In genomic region chr7:64357405-64357804, GRCm38 (mm10) we compare ENCODE assay signal across 8 mouse cellular contexts. TPM values are rescaled to one million over a fixed set of nuclear protein-coding genes. Genes with fewer than 3 reads are reported as not detected.
DNase-seq lines count a peak whose midpoint lies in the region; ATAC-seq lines count a peak whose summit lies in the region.

No protein-coding gene starts in this region.

- H3K4me1 ChIP-seq in heart, embryonic 14.5 days (ENCODE audit: control insufficient read depth in 2 of 2, insufficient read depth in 2 of 2, low read length in 2 of 2): peaks cover 4 to 5% of the 10 kb centered on the region in 2 experiments; a peak in 2 of 4 replicates

- no peak for DNase-seq in frontal cortex, postnatal 25 days (ENCODE audit: low spot score in 2 of 2)
- peak; percentile 88 for DNase-seq in adrenal gland, adult 2 months
- DNase-seq in left cerebral cortex, adult 18-20 months (ENCODE audit: low spot score in 2 of 2): peak; percentile 49 to 59
- DNase-seq in right cerebral cortex, postnatal 10 days (ENCODE audit: low spot score in 2 of 2): peak; percentile 78 to 80
- no peak for DNase-seq in yolk sac, embryonic 10.5 days (ENCODE audit: low spot score)

- no peak overlapping the region for H3K4me2 ChIP-seq in heart, embryonic 14.5 days (ENCODE audit: low read length)

- no peak overlapping the region for H3K27ac ChIP-seq in heart, embryonic 14.5 days (replicated peaks in 1 of 2; ENCODE audit: control insufficient read depth in 1 of 2, insufficient read depth in 1 of 2, low read depth in 2 of 2, low read length in 2 of 2)

- H3K27me3 ChIP-seq in heart, embryonic 14.5 days (ENCODE audit: control insufficient read depth, insufficient read depth, low read length): no peaks in the 10 kb centered on the region

- no peak overlapping the region for H3K4me3 ChIP-seq in heart, embryonic 14.5 days (ENCODE audit: control insufficient read depth in 1 of 2, insufficient read depth in 1 of 2, low read depth in 1 of 2, low read length in 2 of 2)

- no peaks in the 10 kb centered on the region for H3K9me3 ChIP-seq in heart, embryonic 14.5 days (ENCODE audit: control insufficient read depth, low read length)

- peak; percentile 68 for ATAC-seq in frontal cortex, adult (ENCODE audit: low TSS enrichment)
- ATAC-seq in heart, embryonic 14.5 days (ENCODE audit: insufficient number of reproducible peaks, insufficient read depth, low FRiP score, low read depth): 0 out of 2 replicates have a peak, but pooled peaks have one; percentile 23
- ATAC-seq in activated CD4-positive, CD25-positive, alpha-beta regulatory T cell, adult 4 months: no peak

- H3K9ac ChIP-seq in heart, embryonic 14.5 days (ENCODE audit: low read length): no peak overlapping the region

- H3K36me3 ChIP-seq in heart, embryonic 14.5 days (ENCODE audit: control insufficient read depth, insufficient read depth, low read length): peaks cover 63% of the 10 kb centered on the region

- WGBS in heart, embryonic 14.5 days: 82% methylated on average over 9 of the region's 9 CpGs

RNA-seq across cellular contexts. Expression of gene Fan1, which starts 16.5 kb away (rescaled TPM):
- total RNA-seq in adrenal gland, adult 2 months (2021): 1 to 10 TPM; 4.7 to 8.9 TPM
- polyA plus RNA-seq in adrenal gland, adult 2 months (2012; rRNA removed): 2.0 and 2.6 TPM in 2 replicates
- 4.1 and 4.2 TPM in 2 replicates for polyA plus RNA-seq in heart, embryonic 14.5 days (2014; fragmentation: Nextera tagmentation; extraction: Ambion mirVana)
- total RNA-seq in left cerebral cortex, adult 18-20 months (2021): 10 to 100 TPM; 10.6 to 10.7 TPM
- 1 to 10 TPM; 4.1 to 4.6 TPM for polyA plus RNA-seq in activated CD4-positive, CD25-positive, alpha-beta regulatory T cell, adult 4 months (2017; shearing (Covaris generic))

RNA-seq across cellular contexts. Expression of gene Mphosph10, which starts 34.7 kb away (rescaled TPM):
- total RNA-seq in adrenal gland, adult 2 months (2021): 10 to 100 TPM; 23.8 to 34.2 TPM
- polyA plus RNA-seq in adrenal gland, adult 2 months (2012; rRNA removed): 0.06 and 0.10 TPM in 2 replicates
- 18.6 and 20.0 TPM in 2 replicates for polyA plus RNA-seq in heart, embryonic 14.5 days (2014; fragmentation: Nextera tagmentation; extraction: Ambion mirVana)
- total RNA-seq in left cerebral cortex, adult 18-20 months (2021): 10 to 100 TPM; 18.2 to 22.4 TPM
- 10 to 100 TPM; 46.9 to 50.2 TPM for polyA plus RNA-seq in activated CD4-positive, CD25-positive, alpha-beta regulatory T cell, adult 4 months (2017; shearing (Covaris generic))

RNA-seq across cellular contexts. Expression of gene Mcee, which starts 35.0 kb away (rescaled TPM):
- total RNA-seq in adrenal gland, adult 2 months (2021): 10 to 100 TPM; 77.1 to 93.6 TPM
- polyA plus RNA-seq in adrenal gland, adult 2 months (2012; rRNA removed): 9.4 and 12.9 TPM in 2 replicates
- polyA plus RNA-seq in heart, embryonic 14.5 days (2014; fragmentation: Nextera tagmentation; extraction: Ambion mirVana): 145 and 150 TPM in 2 replicates
- 10 to 100 TPM; 42.1 to 44.3 TPM for total RNA-seq in left cerebral cortex, adult 18-20 months (2021)
- polyA plus RNA-seq in activated CD4-positive, CD25-positive, alpha-beta regulatory T cell, adult 4 months (2017; shearing (Covaris generic)): 10 to 100 TPM; 25.5 to 26.7 TPM

Comparison
In these comparisons a context has a peak if more than half of its experiments do, and no peak if none do; other contexts are left out.
1. DNase-seq: peak in adrenal gland, adult 2 months (single experiment), left cerebral cortex, adult 18-20 months (2 of 2) and right cerebral cortex, postnatal 10 days (2 of 2); none in frontal cortex, postnatal 25 days (0 of 2) and yolk sac, embryonic 10.5 days (single experiment).
2. RNA of gene Mphosph10, which starts 34.7 kb away (polyA plus RNA-seq): 46.9 to 50.2 TPM in activated CD4-positive, CD25-positive, alpha-beta regulatory T cell, adult 4 months and 18.6 to 20.0 TPM in heart, embryonic 14.5 days; 0.06 to 0.10 TPM in adrenal gland, adult 2 months; every median in the first group is over 10 times any median in the second.